Mouse (Mus musculus): ENCODE results near the gene Ankdd1b.

DNA sequence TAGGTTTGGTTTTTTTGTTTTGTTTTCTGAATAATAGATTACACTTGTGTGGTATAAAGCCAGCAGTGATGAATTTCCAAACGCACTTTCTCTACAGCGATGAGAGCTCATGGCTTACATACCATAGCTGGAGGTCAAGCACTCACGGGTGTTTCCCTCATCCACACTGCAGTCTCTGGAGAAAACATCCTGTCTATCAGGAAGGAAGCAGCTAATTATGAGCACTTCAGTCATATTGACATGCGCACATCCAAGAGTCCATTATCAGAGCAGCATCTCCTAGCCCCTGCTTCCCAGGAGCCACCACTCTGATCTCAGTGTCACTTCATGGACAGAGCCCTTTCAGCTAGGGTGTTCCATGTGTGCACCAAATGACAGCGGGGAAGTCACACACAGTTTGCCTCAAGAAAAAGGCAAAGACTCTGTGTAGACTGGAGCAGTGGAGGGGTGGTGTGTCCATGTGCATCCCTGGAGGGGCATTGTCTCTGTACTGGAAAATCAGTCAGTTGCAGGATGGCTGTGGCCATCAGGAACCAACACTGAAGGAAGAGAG is 53.7 kb downstream of the Ankdd1b start:
- TF ChIP-seq POLR2A (IDR thresholded peaks at IDR 0.05; ENCODE audit: borderline replicate concordance, low read depth, low read length), result no peak
- TF ChIP-seq CTCF (IDR thresholded peaks at IDR 0.05; ENCODE audit: low read depth, low read length), result no peak

Measured in bone marrow macrophage, adult 2 months (primary cell).